Mouse (Mus musculus): ENCODE data around the gene Polg.

GRCm38 (mm10) chr7:79414449-79415375 lies 51.5 kb downstream of the Polg start:
- no peak for TF ChIP-seq CTCF (IDR thresholded peaks at IDR 0.05; ENCODE audit: low read depth, low read length)
- TF ChIP-seq TAL1 (conservative IDR thresholded peaks at IDR 0.05; ENCODE audit: low read depth, low read length): no peak
- no peak for TF ChIP-seq POLR2AphosphoS5 (IDR thresholded peaks at IDR 0.05; ENCODE audit: insufficient replicate concordance, low read depth, low read length)
- no peak for TF ChIP-seq GATA1 (IDR thresholded peaks at IDR 0.05; ENCODE audit: borderline replicate concordance, low read length)
